Mouse (Mus musculus) cerebellum, postnatal 25 days (tissue): ENCODE results near the gene Add2.

ENCODE experiments used
- DNase-seq, 2 experiments: peaks; one replicate each; pipeline ENCODE4 v3.0.0; 2021; ENCODE audit warnings: mixed read lengths in 2 of 2

Add2 gene

DNA sequence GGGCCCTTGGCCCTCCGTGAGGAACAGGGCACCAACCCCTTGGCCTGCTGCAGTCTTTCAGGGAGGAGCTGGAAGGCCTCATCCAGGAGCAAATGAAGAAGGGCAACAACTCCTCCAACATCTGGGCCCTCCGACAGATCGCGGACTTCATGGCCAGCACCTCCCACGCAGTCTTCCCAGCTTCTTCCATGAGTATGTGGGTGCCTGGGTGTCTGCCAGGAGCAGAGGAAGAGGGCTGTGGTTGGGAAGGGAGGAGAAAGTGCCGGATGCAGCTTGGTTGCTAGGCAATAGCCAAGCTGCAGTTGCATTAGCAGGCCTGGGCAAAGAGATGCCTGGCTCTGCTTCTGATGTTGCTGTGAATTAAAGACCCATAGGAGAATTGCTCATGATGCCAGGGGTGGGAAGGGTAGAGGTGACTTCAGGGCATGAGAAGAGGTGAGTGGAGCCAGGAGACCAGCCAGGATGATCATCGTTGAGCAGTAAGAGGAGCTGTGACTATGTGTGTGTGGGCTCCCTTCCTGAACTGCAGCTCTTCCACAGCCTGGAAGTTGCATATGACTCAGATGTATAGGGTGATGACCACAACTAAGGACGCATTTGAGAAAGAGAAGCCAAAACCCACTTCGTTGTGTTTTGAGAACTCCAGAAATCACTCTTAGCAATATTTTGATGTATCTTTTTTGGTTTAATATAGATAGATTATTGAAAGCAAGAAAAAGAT lies 58.5 kb downstream of the Add2 start:
- no peak for DNase-seq

DNA sequence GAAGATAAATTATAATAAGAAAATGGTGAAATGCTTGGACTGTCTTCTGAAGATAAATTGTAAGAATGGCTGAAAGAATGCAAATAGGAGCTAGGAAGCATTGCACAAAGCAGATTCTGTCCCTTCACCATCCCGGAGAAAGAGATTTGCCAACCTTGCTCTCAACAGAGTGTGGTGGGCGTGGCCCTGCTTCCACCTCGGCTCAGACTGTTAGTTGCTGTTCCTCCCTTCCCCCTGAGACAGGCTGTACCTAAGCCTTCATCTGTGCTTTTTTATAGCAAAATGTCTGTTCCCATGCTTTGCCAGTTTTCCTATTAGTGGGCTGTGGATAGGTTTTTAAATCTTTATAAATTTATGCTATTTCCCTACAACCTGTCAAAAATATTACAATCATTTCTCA lies 59.3 kb downstream of the Add2 start:
- DNase-seq: no peak

DNA sequence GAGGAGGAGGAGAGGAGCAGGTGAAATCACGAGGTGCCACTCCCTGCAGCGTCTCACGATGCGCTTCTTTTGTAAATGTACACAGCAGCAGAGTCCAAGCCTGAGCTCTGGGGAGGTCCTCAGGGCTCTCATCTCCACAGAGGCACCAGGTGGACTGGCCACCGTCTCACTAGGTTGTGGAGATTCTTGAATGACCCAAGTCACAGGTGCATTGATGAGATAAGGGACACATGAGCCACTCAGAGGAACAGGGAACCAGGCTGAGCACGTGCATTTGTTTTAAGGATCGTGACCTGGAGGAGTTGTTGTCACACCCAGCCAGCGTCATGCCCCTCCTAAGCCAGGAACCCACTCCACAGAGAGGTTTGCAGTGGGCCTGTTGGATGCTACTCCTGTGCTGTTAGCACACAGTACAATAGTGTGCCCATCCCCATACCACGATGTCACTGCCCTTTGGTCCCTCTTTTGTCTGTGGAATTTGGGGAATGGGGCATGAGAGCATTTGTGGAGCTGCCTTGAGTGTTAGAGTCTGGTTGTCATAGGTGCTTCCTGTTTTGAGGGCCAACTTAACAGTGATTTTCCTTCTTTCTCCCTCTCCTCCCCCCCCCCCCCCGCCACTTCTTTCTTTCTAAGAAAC lies 65.8 kb downstream of the Add2 start:
- no peak for DNase-seq

DNA sequence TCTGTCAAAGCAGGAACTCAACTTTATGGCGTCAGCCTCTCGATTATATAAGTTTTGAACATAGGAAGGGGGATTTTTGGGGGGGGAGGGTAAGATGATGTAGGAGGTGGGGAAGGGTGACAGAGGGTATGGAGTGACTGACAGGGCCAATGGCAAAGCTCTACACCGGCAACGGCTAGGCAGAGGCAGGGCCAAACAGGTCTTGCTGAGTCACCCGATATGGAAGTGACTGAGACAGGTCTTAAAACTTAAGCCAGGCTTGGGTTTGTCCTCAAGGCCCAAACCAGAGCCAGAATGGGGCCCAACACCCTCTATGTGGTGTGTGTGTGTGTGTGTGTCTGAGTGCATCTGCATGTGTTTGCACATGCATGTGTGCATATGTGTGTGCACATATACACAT lies 67.0 kb downstream of the Add2 start:
- DNase-seq: no peak

DNA sequence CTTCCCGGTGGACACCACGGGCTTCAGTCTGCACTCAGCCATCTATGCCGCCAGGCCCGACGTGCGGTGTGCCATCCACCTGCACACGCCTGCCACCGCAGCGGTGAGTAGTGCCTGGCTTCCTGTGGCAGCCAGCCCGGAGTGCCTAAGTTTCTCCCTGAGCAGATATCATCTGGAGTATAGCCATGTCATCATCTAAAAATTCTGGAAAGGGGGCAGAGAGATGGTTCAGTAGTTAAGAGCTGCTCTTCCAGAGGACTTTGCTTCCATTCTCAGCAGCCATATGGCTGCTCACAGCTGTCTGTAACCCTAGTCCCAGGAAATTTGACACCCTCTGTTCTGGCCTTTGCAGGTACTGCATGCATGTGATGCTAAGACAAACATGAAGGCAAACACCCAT lies 68.3 kb downstream of the Add2 start:
- DNase-seq: no peak

DNA sequence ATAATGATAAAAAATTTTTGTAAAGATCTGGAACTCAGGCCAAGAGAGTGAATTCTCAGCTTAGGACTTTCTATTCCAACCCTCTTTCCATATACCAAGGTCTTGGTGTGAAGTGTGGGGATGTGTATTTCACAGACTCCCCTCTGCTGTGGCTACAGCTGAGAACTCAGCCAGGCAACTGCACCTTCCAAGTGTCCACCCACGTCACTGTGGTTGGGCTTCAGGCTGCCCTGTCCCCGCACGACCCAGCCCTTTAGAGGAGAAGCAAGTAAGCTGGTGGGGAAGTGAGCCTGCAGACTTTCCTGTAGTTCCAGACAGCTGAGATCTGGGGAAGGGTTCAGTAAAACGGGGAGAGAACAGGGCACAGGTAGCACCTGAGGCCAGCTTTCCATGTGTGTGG lies 68.7 kb downstream of the Add2 start:
- DNase-seq: no peak

DNA sequence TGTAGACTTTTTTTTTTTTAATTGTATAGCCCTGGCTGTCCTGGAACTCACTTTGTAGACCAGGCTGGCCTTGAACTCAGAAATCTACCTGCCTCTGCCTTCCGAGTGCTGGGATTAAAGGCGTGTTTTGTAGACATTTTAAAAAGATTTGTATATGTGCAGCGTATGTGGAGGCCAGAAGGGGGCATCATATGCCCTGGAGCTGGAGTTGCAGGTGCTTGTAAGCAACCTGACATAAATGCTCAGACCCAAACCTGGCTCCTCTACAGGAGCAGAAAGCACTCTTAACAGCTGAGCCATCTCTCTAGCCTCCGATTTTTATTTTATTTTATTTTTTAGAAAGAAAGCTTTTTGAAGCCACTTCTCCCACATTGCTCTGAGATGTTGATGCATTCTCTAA lies 70.5 kb downstream of the Add2 start:
- DNase-seq: peak in 1 of 2 experiments; percentile 33

DNA sequence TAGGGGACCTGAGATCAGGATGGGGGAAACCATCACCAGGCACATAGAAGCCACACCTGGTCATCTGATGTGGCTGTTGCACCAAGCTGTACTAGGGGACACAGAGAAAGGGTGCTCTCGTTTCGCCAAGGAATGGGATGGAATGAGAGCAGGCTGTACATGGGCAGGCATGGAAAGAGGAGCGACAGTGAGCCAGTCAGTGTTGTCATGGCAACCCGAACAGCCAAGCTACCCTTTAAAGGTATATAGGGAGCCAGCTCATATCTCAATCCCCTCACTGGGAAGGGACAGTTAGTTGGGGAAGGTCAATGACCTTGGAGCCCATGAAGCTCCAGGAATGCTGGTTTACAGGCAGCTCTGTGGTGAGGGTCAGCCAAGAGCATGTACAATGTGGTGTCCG lies 73.0 kb downstream of the Add2 start:
- DNase-seq: no peak

DNA sequence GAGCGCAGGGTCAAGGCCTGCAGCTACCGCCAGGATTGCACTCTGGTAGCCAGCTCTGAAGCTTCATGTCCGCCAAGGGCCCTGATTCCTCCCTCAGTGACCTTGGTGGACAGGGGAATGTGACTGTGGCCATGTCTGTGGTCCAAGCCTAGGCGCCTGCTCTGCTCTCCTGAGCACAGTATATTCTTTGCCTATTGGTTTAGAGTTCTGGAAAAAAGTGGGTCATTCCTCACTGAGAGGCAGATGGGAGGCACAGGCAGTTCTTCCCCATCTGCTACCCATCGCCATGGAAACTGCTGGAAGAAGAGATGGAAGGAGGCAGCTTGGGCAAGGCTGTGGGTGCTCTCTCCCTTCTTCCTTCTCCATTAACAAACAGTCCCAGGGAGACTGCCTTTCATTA lies 74.4 kb downstream of the Add2 start:
- peak; percentile 70 to 73 for DNase-seq

DNA sequence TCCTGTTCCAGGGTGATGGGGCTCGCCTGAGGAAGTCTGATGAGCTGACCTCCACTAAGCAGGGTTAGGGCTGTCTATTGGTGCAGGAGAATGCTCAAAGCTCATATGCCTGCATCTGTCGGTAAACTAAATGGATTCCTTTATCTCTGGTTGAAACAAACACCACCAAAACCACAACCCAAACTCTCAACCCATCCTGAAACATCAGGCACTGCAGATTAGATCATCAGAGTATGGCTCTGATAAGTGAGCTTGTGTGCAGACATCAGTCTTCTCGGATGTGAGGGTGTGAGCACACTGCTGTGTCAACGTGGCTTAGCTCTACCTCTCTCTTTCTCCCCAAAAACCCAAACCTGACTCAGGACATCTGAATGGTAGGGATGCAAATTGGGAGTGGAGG lies 75.1 kb downstream of the Add2 start:
- no peak for DNase-seq

DNA sequence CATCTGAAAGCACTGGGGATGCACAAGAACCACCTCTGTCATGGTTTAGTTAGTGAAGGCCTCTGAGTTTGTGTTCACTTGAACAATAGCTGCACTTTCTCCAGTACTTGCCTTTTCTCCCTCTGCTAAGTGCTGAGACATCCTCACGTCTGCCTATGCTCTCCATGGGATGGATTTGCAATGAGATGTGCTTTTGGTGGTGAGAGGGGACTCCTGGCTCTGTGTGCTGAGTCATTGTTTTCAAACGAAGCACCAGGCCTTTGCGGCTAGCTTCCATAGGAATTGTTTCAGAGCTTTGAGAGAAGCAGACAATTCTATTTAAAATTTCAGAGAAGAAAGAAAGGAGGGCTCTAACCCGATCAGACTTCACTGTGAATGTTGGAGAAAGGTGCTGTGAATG lies 76.2 kb downstream of the Add2 start:
- no peak for DNase-seq

DNA sequence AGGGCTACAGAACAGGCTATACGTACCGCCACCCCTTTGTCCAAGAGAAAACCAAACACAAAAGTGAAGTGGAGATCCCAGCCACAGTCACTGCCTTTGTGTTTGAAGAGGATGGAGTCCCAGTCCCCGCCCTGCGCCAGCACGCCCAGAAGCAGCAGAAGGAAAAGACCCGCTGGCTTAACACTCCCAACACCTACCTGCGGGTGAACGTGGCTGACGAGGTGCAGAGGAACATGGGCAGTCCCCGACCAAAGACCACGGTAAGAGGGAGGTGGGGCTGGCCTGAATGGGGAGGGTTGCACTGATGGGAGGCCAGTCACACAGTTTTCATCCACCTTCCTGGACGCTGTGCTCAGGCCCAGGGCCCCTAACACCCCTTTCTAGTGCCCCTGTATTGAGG lies 77.6 kb downstream of the Add2 start:
- DNase-seq: no peak

DNA sequence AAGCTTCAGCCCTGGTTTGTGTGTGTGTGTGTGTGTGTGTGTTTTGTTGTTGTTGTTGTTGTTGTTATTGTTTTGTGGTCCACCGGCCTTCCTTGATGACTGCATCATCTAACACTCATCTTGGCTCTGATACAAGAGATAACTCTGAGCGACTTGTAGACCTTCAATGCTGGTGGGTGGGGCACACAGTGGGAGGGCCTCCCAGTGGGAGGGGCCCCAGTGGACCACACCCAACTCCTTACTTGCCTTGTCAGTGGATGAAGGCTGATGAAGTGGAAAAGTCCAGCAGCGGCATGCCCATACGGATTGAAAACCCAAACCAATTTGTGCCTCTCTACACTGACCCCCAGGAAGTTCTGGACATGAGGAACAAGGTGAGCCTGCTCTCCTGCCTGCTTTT lies 78.6 kb downstream of the Add2 start:
- no peak for DNase-seq

DNA sequence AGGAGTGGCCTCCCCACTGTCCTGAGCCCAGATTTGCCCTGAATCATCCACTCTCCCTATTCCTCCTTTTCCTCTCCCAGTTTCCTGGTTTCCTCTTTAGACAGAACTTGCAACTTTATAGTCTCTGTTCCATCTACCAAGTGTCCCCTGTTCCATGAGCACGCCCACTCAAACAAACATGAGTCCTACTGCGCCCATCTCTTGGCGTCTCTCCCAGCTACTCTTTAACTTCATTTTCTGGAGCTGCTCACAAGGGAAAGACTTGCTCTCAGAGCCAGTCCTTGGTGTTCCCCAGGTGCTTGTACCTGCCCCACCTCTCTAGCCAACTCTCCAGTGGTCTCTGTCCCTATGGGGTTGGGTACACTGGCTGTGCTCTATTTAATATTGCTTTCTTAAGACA lies 87.4 kb downstream of the Add2 start:
- DNase-seq: no peak

DNA sequence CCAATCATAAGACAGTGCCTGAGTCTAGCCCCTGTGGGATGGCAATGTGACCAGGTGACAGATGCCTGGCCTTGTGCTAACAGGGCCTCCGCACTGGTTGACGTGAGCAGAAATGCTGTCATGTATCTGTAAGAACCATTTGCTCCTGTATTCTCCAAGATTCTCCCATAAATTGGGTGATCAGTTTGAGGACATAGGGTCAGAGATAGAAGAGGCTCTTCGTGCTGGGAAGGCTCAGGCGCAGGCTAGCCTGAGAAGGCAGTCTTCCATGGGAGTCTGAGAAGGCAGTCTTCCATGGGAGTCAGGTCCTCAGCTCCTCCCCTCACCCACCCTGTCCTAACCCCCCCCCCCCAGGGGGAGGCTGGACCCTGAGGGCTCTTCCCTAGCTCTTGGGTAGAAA lies 94.6 kb downstream of the Add2 start:
- DNase-seq: no peak

DNA sequence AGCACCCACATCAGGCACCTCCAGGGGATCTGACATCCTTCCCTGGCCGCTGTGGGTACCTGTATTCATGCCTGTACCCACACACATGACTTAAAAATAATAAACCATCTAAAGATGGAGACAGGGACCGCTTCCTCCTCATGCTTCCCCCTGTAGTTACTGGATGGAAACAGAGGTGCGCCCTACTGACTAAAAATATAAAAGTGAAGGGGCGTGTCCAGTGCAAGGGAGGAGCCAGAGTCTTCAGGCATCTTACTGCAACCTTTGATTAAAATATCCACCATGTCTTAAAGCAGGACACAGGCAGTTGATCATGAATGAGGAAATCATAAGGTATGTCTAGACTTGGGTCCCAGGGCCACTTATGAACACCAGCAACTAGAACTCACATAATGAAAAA lies 97.3 kb downstream of the Add2 start:
- DNase-seq: no peak

DNA sequence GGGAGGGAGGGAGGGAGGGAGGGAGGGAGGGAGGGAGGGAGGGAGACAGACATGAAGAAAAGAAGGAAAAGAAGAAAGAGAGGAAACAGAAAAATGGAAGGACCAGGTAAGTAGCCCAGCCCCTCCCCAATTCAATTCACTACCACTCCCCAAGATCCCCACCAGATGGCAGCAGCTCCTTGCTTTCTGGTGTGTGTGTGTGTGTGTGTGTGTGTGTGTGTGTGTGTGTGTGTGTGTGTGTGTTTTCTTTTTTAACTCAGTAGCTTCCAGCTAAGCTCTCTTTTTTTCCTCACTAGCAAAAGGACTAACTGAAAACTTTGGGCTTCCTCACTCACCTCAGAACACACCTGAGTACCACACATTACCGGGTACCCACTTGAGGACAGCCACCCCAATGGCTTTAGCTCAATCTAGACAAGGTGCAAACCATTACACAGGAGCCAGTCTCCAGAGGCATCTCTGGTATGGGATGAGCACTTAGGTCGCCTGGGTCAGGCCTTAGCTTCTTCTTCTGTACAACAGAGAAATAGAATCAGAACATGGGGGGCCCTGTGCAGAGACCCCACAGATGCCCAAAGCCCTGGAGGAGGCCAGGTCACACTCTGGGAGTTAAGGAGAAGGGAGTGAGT lies 98.6 kb downstream of the Add2 start:
- DNase-seq: peak; percentile 49 to 71

DNA sequence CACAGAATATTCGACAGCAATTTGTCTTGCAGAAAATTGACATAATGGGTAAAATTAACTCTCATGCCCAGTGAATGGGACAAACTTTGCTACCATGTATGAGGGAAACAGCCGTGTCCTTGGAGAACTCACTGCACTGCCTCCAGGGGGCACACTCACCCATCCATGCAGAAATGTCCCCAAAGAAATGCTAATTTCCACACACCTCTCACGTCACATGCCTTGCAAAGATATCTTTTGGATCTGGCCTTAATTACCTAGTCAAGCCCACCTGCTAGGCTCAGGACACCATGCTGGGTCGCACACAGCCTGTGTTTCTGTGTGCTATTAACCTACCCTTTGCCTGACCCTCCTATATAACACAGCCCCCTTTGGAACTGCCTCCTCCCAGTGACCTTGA lies 100.0 kb downstream of the Add2 start:
- peak in 1 of 2 experiments; percentile 29 for DNase-seq

DNA sequence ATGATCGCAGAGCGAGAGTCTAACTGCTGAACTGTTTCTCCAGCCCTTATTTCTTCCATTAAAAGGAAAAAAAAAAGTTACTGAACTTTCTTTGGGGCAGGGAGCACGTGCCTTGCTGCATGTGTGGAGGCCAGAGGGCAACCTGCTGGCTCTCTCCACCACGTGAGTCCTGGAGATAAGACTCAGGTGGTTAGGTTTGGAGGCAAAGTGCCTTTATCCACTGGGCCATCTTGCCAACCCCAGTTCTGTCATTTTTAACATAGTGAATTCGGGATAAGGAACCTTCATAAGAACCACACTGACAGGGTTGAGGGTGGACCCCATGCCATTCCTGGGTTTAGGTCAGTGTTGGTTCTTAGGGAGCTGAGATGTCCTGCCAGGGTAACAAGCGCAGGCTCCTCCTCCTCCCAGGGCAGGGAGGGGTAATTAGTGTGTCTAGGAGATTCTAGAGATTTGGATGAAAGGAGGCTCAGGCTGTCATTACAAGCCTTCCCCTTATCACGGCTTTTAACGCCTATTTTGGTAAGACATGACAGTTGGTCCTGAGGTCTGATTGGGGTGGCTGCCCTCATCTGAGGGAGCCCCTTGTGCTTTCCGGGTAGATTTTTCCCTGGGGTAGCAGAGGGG lies 101.5 kb downstream of the Add2 start:
- no peak for DNase-seq

DNA sequence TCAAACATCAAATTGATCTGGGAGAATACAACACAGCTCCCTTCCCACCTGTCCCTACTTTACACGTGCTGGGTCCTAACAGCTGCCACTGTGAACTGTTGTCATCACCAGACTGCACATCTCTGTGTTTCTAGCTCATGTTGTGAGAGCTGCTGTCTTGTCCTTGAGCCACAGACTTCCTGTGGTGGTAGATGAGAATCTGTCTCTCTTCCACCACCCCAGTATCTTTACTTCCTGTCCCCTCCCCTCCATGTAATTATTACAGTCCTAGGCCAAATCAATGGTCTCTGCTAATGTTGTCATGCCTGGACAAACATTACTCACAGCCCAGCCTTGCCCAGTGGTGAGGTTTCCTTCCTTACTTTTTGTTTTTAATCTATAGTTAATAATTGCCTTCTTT lies 105.4 kb downstream of the Add2 start:
- DNase-seq: no peak

DNA sequence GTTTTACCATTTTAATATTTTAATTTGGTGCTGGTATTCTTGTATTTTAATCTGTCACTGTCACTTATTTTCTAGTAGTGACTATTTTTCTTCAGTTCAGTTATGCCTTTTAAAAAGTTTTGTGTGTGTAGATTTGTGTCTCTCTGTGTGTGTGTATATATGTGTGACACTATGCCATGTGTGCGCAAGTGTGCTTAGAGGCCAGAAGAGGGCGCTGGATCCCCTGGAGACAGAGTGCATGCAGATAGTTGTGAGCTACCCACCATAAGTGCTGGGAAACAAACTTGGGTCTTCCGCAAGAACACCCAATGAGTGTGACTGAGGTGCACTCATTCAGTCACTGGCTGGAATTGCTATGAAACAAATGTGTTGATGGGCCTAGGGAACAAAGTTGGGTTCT lies 107.7 kb downstream of the Add2 start:
- DNase-seq: no peak

DNA sequence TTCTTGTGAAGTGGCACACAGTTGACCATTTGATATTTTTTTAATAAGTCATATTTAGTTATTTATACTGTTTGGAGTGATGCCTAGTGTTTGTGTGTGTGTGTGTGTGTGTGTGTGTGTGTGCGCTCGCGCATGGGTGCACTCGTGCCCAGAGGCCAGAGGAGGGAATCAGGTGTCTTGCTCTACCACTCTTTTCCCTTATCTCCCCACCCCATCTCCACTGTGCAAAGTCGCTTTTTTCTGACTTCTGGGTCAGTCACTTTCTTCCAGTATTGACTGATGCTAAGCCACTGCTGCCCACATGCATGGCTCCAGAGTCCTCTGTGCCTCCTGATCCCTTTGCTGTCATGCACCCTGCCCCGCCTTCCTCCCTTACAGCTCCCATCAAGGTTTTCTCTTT lies 112.8 kb downstream of the Add2 start:
- no peak for DNase-seq

DNA sequence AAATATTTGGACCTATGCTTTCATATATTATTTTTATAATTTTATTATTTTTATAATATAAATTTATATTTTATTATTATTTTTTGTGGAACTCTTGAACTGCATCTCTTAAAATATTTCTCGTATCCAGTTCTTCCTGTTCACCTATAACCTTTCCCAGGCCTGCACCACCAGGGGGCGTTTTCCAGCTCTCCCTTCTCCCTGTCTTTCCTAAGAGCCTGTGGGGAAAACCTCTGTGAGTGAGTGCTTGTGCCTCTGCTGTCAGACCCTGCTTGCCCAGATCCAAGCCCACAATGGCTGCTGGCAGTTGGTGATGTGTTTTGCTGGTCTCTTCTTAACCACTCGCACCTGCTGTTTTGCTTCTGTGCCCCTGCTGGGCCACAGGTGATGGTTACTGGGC lies 113.3 kb downstream of the Add2 start:
- DNase-seq: peak; percentile 70 to 86

DNA sequence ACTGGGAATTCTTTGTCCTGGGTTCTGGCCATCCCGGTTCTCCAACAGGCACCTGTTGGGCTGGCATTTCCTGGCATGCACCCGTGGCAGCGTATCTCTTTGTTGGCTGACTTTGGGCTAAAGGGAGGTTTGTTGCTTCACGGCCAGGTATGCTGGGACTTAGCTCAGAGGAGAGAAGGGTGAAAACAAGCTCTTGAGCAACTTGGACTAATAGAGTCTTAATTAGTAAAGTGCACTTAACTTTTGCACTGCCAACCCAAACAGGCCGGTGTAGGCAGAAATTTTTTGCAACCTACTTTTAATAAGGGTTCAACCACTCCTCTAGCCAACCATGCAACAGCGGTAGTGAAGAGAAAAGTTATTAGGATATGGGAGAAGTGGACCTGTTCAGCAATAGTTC lies 116.5 kb downstream of the Add2 start:
- no peak for DNase-seq
